Mouse (Mus musculus): ENCODE data around the gene Tspyl2.
"Not testable (repeated sequence)": the region's sequence is repeated elsewhere in the genome, so short reads cannot be mapped to it uniquely, and the experiment has no call there.

Gene Tspyl2

GRCm38 (mm10) chrX:152342358-152342901 lies at the start of gene Tspyl2:
Tspyl2 (minus strand) TSS chrX:152342425.
- DNase-seq (ENCODE audit: low read depth, low spot score): peak; percentile 95

GRCm38 (mm10) chrX:152368397-152369273 lies 26.4 kb upstream of the Tspyl2 start, which contains the start of gene Gpr173:
Gpr173 (minus strand) TSS chrX:152368704.
- DNase-seq (ENCODE audit: low read depth, low spot score): peak; percentile 70

- peak; percentile 10 for DNase-seq (ENCODE audit: low read depth, low spot score)
Observed at GRCm38 (mm10) chrX:152368054-152368396, 25.8 kb upstream of the Tspyl2 start.

GRCm38 (mm10) chrX:152366418-152366817 lies 24.2 kb upstream of the Tspyl2 start:
- DNase-seq (ENCODE audit: low read depth, low spot score): no peak

GRCm38 (mm10) chrX:152352553-152353153 lies 10.4 kb upstream of the Tspyl2 start:
- DNase-seq (ENCODE audit: low read depth, low spot score): peak; percentile 74

- DNase-seq (ENCODE audit: low read depth, low spot score): no peak
Observed at GRCm38 (mm10) chrX:152347041-152347440, 4.8 kb upstream of the Tspyl2 start.

GRCm38 (mm10) chrX:152346587-152346986 lies 4.4 kb upstream of the Tspyl2 start:
- no peak for DNase-seq (ENCODE audit: low read depth, low spot score)

- no peak for DNase-seq (ENCODE audit: low read depth, low spot score)
Observed at GRCm38 (mm10) chrX:152342903-152343302, 678 bp upstream of the Tspyl2 start.

- peak; percentile 18 for DNase-seq (ENCODE audit: low read depth, low spot score)
Observed at GRCm38 (mm10) chrX:152341496-152341895, 729 bp downstream of the Tspyl2 start.

GRCm38 (mm10) chrX:152336546-152337332 lies 5.5 kb downstream of the Tspyl2 start:
- DNase-seq (ENCODE audit: low read depth, low spot score): peak; percentile 93

- not testable (repeated sequence) for DNase-seq (ENCODE audit: low read depth, low spot score)
Observed at GRCm38 (mm10) chrX:152336123-152336522, 6.1 kb downstream of the Tspyl2 start.

- DNase-seq (ENCODE audit: low read depth, low spot score): not testable (repeated sequence)
Observed at GRCm38 (mm10) chrX:152329400-152329799, 12.8 kb downstream of the Tspyl2 start.

GRCm38 (mm10) chrX:152327689-152328052 lies 14.6 kb downstream of the Tspyl2 start:
- no peak for DNase-seq (ENCODE audit: low read depth, low spot score)

GRCm38 (mm10) chrX:152326996-152327688 lies 15.1 kb downstream of the Tspyl2 start, which contains the start of gene Kantr:
Kantr (minus strand) TSS chrX:152327495.
- peak; percentile 89 for DNase-seq (ENCODE audit: low read depth, low spot score)

- DNase-seq (ENCODE audit: low read depth, low spot score): no peak
Observed at GRCm38 (mm10) chrX:152323584-152323983, 18.6 kb downstream of the Tspyl2 start.

GRCm38 (mm10) chrX:152322776-152323175 lies 19.4 kb downstream of the Tspyl2 start:
- no peak for DNase-seq (ENCODE audit: low read depth, low spot score)

- DNase-seq (ENCODE audit: low read depth, low spot score): no peak
Observed at GRCm38 (mm10) chrX:152320535-152320934, 21.7 kb downstream of the Tspyl2 start.

- peak; percentile 18 for DNase-seq (ENCODE audit: low read depth, low spot score)
Observed at GRCm38 (mm10) chrX:152307942-152308341, 34.3 kb downstream of the Tspyl2 start.

- DNase-seq (ENCODE audit: low read depth, low spot score): no peak
Observed at GRCm38 (mm10) chrX:152307371-152307770, 34.9 kb downstream of the Tspyl2 start.

- no peak for DNase-seq (ENCODE audit: low read depth, low spot score)
Observed at GRCm38 (mm10) chrX:152306224-152306623, 36.0 kb downstream of the Tspyl2 start.

GRCm38 (mm10) chrX:152287026-152287425 lies 55.2 kb downstream of the Tspyl2 start:
- DNase-seq (ENCODE audit: low read depth, low spot score): not testable (repeated sequence)
